Mouse (Mus musculus) urinary bladder, postnatal 10 days (tissue): ENCODE measurements around the gene Dennd5b.
"Not testable (repeated sequence)": the region's sequence is repeated elsewhere in the genome, so short reads cannot be mapped to it uniquely, and the experiment has no call there.

Source experiments
- DNase-seq: peaks from one replicate; pipeline ENCODE4 v3.0.0; 2022; ENCODE audit warnings: low spot score

The Dennd5b gene

GRCm38 (mm10) chr6:149101076-149101942, at the start of gene Dennd5b:
Gene Dennd5b, minus strand, starts transcription at chr6:149101680.
- peak; percentile 24 for DNase-seq

- DNase-seq: no peak
Observed at GRCm38 (mm10) chr6:149148436-149149229, 47.2 kb upstream of the Dennd5b start.

- DNase-seq: no peak
Observed at GRCm38 (mm10) chr6:149145143-149145542, 43.7 kb upstream of the Dennd5b start.

- peak; percentile 21 for DNase-seq
Observed at GRCm38 (mm10) chr6:149141393-149142173, 40.1 kb upstream of the Dennd5b start.

- no peak for DNase-seq
Observed at GRCm38 (mm10) chr6:149139471-149139870, 38.0 kb upstream of the Dennd5b start, which contains the start of gene Etfbkmt. Gene Etfbkmt, plus strand, starts transcription at chr6:149139849.

GRCm38 (mm10) chr6:149139011-149139410, 37.5 kb upstream of the Dennd5b start:
- DNase-seq: no peak

GRCm38 (mm10) chr6:149137936-149138335, 36.5 kb upstream of the Dennd5b start:
- DNase-seq: no peak

GRCm38 (mm10) chr6:149135631-149136030, 34.2 kb upstream of the Dennd5b start:
- no peak for DNase-seq

- DNase-seq: no peak
Observed at GRCm38 (mm10) chr6:149134391-149135150, 33.1 kb upstream of the Dennd5b start.

GRCm38 (mm10) chr6:149132311-149133077, 31.0 kb upstream of the Dennd5b start:
- DNase-seq: no peak

- DNase-seq: no peak
Observed at GRCm38 (mm10) chr6:149131111-149131510, 29.6 kb upstream of the Dennd5b start.

GRCm38 (mm10) chr6:149129870-149130269, 28.4 kb upstream of the Dennd5b start, which contains the start of gene Gm10203:
Gene Gm10203, plus strand, starts transcription at chr6:149130170.
- DNase-seq: not testable (repeated sequence)

- DNase-seq: no peak
Observed at GRCm38 (mm10) chr6:149126675-149127074, 25.2 kb upstream of the Dennd5b start.

GRCm38 (mm10) chr6:149123042-149123441, 21.6 kb upstream of the Dennd5b start:
- no peak for DNase-seq

- no peak for DNase-seq
Observed at GRCm38 (mm10) chr6:149119853-149120252, 18.4 kb upstream of the Dennd5b start.

GRCm38 (mm10) chr6:149118935-149119334, 17.5 kb upstream of the Dennd5b start:
- no peak for DNase-seq

- no peak for DNase-seq
Observed at GRCm38 (mm10) chr6:149116992-149117391, 15.5 kb upstream of the Dennd5b start.

GRCm38 (mm10) chr6:149108909-149109308, 7.4 kb upstream of the Dennd5b start:
- no peak for DNase-seq

GRCm38 (mm10) chr6:149107615-149108014, 6.1 kb upstream of the Dennd5b start:
- no peak for DNase-seq

GRCm38 (mm10) chr6:149103451-149103850, 2.0 kb upstream of the Dennd5b start:
- no peak for DNase-seq

- no peak for DNase-seq
Observed at GRCm38 (mm10) chr6:149101943-149102243, 413 bp upstream of the Dennd5b start.
